Mouse (Mus musculus) ES-Bruce4 (cell line): ENCODE data around the gene Cd3e. TPM values are rescaled to one million over a fixed set of nuclear protein-coding genes. Genes with fewer than 3 reads are reported as not detected.

Experiments
- H3K27ac ChIP-seq: 2 replicates; pipeline ENCODE4 v1.5.1; 2012; ENCODE audit warnings: low read length, inconsistent platforms; ENCODE audit not compliant: insufficient read depth
- H3K27me3 ChIP-seq: 2 replicates; pipeline ENCODE4 v1.6.1; 2012; ENCODE audit warnings: mild to moderate bottlenecking, low read length, inconsistent platforms; ENCODE audit not compliant: control insufficient read depth, poor library complexity, insufficient read depth, severe bottlenecking
- H3K36me3 ChIP-seq: 2 replicates; pipeline ENCODE4 v1.6.1; 2012; ENCODE audit warnings: inconsistent platforms, mild to moderate bottlenecking, low read length, moderate library complexity; ENCODE audit not compliant: control insufficient read depth, poor library complexity, insufficient read depth, severe bottlenecking
- H3K4me1 ChIP-seq: one replicate; pipeline ENCODE4 v1.8.1; 2011; ENCODE audit warnings: low read length; ENCODE audit not compliant: control insufficient read depth, insufficient read depth
- H3K4me3 ChIP-seq: 2 replicates; pipeline ENCODE4 v1.5.1; 2011; ENCODE audit warnings: low read depth, mild to moderate bottlenecking, low read length
- H3K9ac ChIP-seq: 2 replicates; pipeline ENCODE4 v1.6.1; 2012; ENCODE audit warnings: low read depth, mild to moderate bottlenecking, inconsistent platforms; ENCODE audit not compliant: poor library complexity, severe bottlenecking
- H3K9me3 ChIP-seq: replicated peaks from 2 replicates; pipeline ENCODE4 v1.6.1; 2012; ENCODE audit warnings: mild to moderate bottlenecking, low read length, inconsistent platforms; ENCODE audit not compliant: control insufficient read depth, poor library complexity, insufficient read depth, severe bottlenecking
- CTCF ChIP-seq: IDR thresholded peaks from one replicate; pipeline ENCODE4 v1.8.1; 2011; ENCODE audit warnings: low read depth, low read length
- EP300 ChIP-seq: IDR thresholded peaks from 2 replicates; pipeline ENCODE4 v1.6.1; 2011; ENCODE audit warnings: low read depth, low read length; ENCODE audit not compliant: insufficient read depth
- POLR2A ChIP-seq: IDR thresholded peaks from one replicate; pipeline ENCODE4 v1.8.1; 2011; ENCODE audit warnings: low read length; ENCODE audit not compliant: insufficient read depth
- polyA plus RNA-seq: library from polyadenylated mRNA; stranded (reverse); fragments of >200 nt; gene quantifications from 2 replicates; pipeline ENCODE4 v1.2.4, GENCODE M21; 2011; ENCODE audit warnings: low read depth; ENCODE audit not compliant: missing spikeins, insufficient read depth, insufficient read length

The Cd3e gene
- not detected in 2 replicates for polyA plus RNA-seq

- peak within 1 kb of the TSS; percentile 20; the same call in 1 of the 2 replicates for H3K4me3 ChIP-seq
- no peak for TF ChIP-seq CTCF
- no peak for TF ChIP-seq POLR2A
- no peak for TF ChIP-seq EP300
- no peak within 1 kb of the TSS for H3K9ac ChIP-seq
Measured at GRCm38 (mm10) chr9:45009180-45010078, at the start of gene Cd3e. Cd3e (minus strand) TSS chr9:45009627.

GRCm38 (mm10) chr9:45058304-45058940 lies 49.0 kb upstream of the Cd3e start:
- Histone ChIP-seq H3K27me3 (no peaks in the 10 kb centered on the region), H3K9me3 (no peaks in the 10 kb centered on the region; the same call in 1 of the 2 replicates), H3K27ac (no peak overlapping the region), H3K36me3 (no peaks in the 10 kb centered on the region), H3K9ac (no peak overlapping the region), H3K4me3 (no peak overlapping the region), H3K4me1 (no peaks in the 10 kb centered on the region)
- TF ChIP-seq POLR2A: no peak
- TF ChIP-seq EP300: no peak
- no peak for TF ChIP-seq CTCF

More at GRCm38 (mm10) chr9:45009180-45010078, at the start of gene Cd3e:
- H3K9me3 ChIP-seq: no peaks in the 10 kb centered on the region
- H3K27me3 ChIP-seq: no peaks in the 10 kb centered on the region
- no peaks in the 10 kb centered on the region for H3K36me3 ChIP-seq
- no peaks in the 10 kb centered on the region for H3K4me1 ChIP-seq
- no peak within 1 kb of the TSS for H3K27ac ChIP-seq

- no peak for TF ChIP-seq CTCF
- peak; percentile 47; the same call in 1 of the 2 replicates for TF ChIP-seq EP300
- Histone ChIP-seq H3K9me3 (no peaks in the 10 kb centered on the region; the same call in 1 of the 2 replicates), H3K4me1 (no peaks in the 10 kb centered on the region), H3K27ac (peak within 1 kb of the TSS; percentile 86), H3K36me3 (peaks cover 7% of the 10 kb centered on the region), H3K9ac (peak within 1 kb of the TSS; percentile 25), H3K4me3 (peak within 1 kb of the TSS; percentile 78), H3K27me3 (no peaks in the 10 kb centered on the region)
Measured at GRCm38 (mm10) chr9:45055082-45055713, 45.8 kb upstream of the Cd3e start, which contains the start of gene Mpzl3. Mpzl3 (plus strand) TSS chr9:45055186.

- H3K4me3 ChIP-seq: no peak overlapping the region
- H3K27me3 ChIP-seq: no peaks in the 10 kb centered on the region
- H3K4me1 ChIP-seq: no peaks in the 10 kb centered on the region
- TF ChIP-seq POLR2A: no peak
- no peak for TF ChIP-seq EP300
- no peak for TF ChIP-seq CTCF
- no peaks in the 10 kb centered on the region; the same call in 1 of the 2 replicates for H3K9me3 ChIP-seq
- H3K27ac ChIP-seq: no peak overlapping the region
- peaks cover 25% of the 10 kb centered on the region for H3K36me3 ChIP-seq
- no peak overlapping the region for H3K9ac ChIP-seq
Measured at GRCm38 (mm10) chr9:45050301-45050700, 40.9 kb upstream of the Cd3e start.

GRCm38 (mm10) chr9:45049731-45050130 lies 40.3 kb upstream of the Cd3e start:
- H3K27me3 ChIP-seq: no peaks in the 10 kb centered on the region
- TF ChIP-seq CTCF (no peak), EP300 (no peak), POLR2A (no peak)
- peaks cover 30% of the 10 kb centered on the region for H3K36me3 ChIP-seq
- H3K4me3 ChIP-seq: no peak overlapping the region
- no peak overlapping the region for H3K27ac ChIP-seq
- no peaks in the 10 kb centered on the region; the same call in 1 of the 2 replicates for H3K9me3 ChIP-seq
- H3K9ac ChIP-seq: no peak overlapping the region
- no peaks in the 10 kb centered on the region for H3K4me1 ChIP-seq
